Mouse (Mus musculus): ENCODE results near the gene Spata5.

GRCm38 (mm10) chr3:37383096-37383765, 36.5 kb upstream of the Spata5 start:
- TF ChIP-seq ZKSCAN1 (IDR thresholded peaks at IDR 0.05; ENCODE audit: low read depth, low read length): no peak
- no peak for TF ChIP-seq MEF2A (IDR thresholded peaks at IDR 0.05; ENCODE audit: extremely low read depth, insufficient replicate concordance, low read depth, low read length, poor library complexity, severe bottlenecking)
- no peak for TF ChIP-seq ETS1 (IDR thresholded peaks at IDR 0.05; ENCODE audit: low read depth, low read length)
- TF ChIP-seq ELF1 (IDR thresholded peaks at IDR 0.05; ENCODE audit: low read depth, low read length): no peak
- no peak for TF ChIP-seq ZNF384 (IDR thresholded peaks at IDR 0.05; ENCODE audit: low read depth, low read length)
- no peak for TF ChIP-seq SMC3 (IDR thresholded peaks at IDR 0.05; ENCODE audit: low read depth, low read length)
- no peak for TF ChIP-seq USF1 (IDR thresholded peaks at IDR 0.05; ENCODE audit: low read depth, low read length)
- TF ChIP-seq POLR2A (IDR thresholded peaks at IDR 0.05; ENCODE audit: control insufficient read depth in 1 of 2, insufficient read depth in 1 of 2, low read depth in 1 of 2, low read length in 2 of 2, poor library complexity in 1 of 2): no peak

All from MEL (cell line).